Mouse (Mus musculus): ENCODE measurements around the gene Nsmce4a. TPM values are rescaled to one million over a fixed set of nuclear protein-coding genes. Genes with fewer than 3 reads are reported as not detected.

The Nsmce4a gene
- polyA plus RNA-seq, 1 experiment from 2014 or later, result 163 TPM

DNA sequence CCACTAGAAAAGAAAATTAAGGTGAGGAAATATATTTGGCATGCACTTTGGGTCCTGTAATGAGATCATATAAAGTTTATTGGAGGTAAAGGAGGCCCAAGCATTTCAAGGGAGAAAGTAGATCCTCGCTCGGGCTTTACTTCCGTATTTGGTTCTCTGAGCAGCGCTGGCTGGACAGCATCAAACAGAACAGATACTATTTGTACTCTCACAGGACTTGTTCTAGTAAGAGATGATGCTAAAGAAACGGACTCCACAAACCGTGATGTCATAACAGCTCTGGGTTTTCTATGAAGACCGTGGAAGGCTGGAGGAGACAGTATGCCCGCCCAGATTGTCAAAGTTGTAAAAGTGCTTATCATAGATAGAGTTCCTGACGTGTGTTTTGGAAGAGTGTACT is 45.6 kb downstream of the Nsmce4a start:
- Histone ChIP-seq H3K4me3 (no peak overlapping the region), H3K27ac (no peak overlapping the region), H3K36me3 (peaks cover 29% of the 10 kb centered on the region), H3K4me2 (replicated peaks) (no peak overlapping the region), H3K9ac (0 out of 2 replicates have a peak overlapping the region, but pooled peaks have one; percentile 1), H3K9me3 (no peaks in the 10 kb centered on the region), H3K27me3 (no peaks in the 10 kb centered on the region), H3K4me1 (peaks cover 13% of the 10 kb centered on the region)
- 59% methylated on average over 9 of the region's 9 CpGs for WGBS
- no peak for ATAC-seq (ENCODE audit: low FRiP score, low read depth)

DNA sequence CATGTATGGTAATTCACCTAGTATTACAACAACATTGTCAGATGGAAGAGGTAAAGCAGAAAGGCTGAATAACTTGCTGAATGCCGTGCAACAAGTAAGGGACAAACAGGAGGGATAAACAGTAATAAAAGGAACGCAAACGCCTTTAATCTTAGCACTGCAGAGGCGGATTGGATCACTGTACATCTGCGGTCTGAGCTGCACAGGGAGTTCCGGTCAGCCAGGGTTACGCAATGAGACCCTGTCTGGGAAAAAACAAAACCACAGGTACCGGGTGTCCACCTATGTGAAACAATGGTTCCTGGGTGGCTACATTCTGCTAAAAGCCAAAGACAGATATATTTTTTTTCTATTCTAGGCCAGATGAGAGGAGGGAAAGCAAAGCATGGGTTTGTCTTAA is 49.5 kb downstream of the Nsmce4a start:
- H3K27ac ChIP-seq, result no peak overlapping the region
- H3K4me1 ChIP-seq, result peaks cover 27% of the 10 kb centered on the region
- no peak for ATAC-seq (ENCODE audit: low FRiP score, low read depth)
- H3K4me3 ChIP-seq, result no peak overlapping the region
- no peaks in the 10 kb centered on the region for H3K9me3 ChIP-seq
- no peak overlapping the region for H3K9ac ChIP-seq
- H3K4me2 ChIP-seq (replicated peaks), result no peak overlapping the region
- no peaks in the 10 kb centered on the region for H3K27me3 ChIP-seq
- no peaks in the 10 kb centered on the region for H3K36me3 ChIP-seq
- WGBS, result 90% methylated on average over 8 of the region's 8 CpGs

DNA sequence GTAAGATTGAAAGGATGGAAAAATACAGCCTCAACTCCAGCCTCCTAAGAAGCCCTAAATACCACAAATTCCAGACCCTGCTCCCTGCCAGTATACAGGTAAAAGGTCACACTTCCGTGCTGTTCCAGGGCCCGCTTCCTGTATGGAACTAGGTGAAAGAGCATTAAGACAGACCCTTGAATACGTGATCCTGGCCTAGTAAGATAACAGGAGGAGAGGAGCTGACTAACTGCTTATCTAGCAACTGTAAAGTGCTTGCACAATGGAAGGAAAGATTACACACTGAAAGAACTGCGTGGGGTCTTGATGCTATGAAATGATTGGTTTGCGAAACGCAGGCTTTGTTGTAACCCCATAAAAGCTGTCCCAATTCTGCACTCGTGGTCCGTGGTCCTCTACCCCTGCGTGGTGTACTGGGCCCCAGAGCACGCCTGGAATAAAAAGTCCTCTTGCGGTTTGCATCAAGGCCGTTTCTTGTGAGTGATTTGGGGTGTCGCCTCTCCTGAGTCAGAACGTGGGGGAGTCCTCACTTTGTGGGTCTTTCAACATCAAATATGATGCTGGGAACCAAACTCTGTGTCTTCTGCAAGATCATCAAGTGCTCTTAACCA is 52.0 kb downstream of the Nsmce4a start:
- Histone ChIP-seq H3K4me1 (peaks cover 29% of the 10 kb centered on the region), H3K4me2 (replicated peaks) (peak overlapping the region; percentile 83; the same call in 1 of the 2 replicates), H3K27me3 (no peaks in the 10 kb centered on the region), H3K27ac (peak overlapping the region; percentile 15; the same call in 1 of the 2 replicates), H3K36me3 (no peaks in the 10 kb centered on the region), H3K9me3 (no peaks in the 10 kb centered on the region), H3K4me3 (0 out of 2 replicates have a peak overlapping the region, but pooled peaks have one; percentile 89), H3K9ac (no peak overlapping the region)
- 78% methylated on average over 14 of the region's 14 CpGs for WGBS
- ATAC-seq (ENCODE audit: low FRiP score, low read depth), result no peak

DNA sequence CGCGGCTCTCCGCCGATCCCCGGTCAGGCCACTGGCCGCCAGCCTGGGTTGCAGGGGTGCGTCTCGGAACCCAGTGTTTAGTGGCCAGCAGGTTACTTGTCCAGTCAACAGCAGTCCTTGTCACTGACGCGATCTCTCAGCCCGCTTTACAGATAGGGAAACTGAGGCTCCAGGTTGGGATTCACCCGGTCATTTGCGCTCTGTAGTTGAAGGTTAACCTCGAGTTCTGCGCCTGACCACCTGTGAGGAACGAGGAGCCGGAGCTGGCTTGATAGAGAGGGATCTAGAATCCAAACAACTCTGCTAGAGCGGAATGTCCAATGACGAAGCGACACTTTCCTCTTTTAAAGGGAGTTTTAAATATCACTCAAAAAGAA is 52.9 kb downstream of the Nsmce4a start, which contains the start of gene Ate1:
Gene Ate1 (minus strand): TSS at position 321 of the 377 bp plus-strand sequence.
- Histone ChIP-seq H3K4me1 (peaks cover 29% of the 10 kb centered on the region), H3K27ac (peak within 1 kb of the TSS; percentile 96), H3K4me2 (replicated peaks) (peak within 1 kb of the TSS; percentile 83), H3K9me3 (no peaks in the 10 kb centered on the region), H3K36me3 (peaks cover 1% of the 10 kb centered on the region; the same call in 1 of the 2 replicates), H3K9ac (peak within 1 kb of the TSS; percentile 88), H3K4me3 (peak within 1 kb of the TSS; percentile 89), H3K27me3 (no peaks in the 10 kb centered on the region)
- ATAC-seq (ENCODE audit: low FRiP score, low read depth), result no peak
- 20% methylated on average over 20 of the region's 20 CpGs for WGBS

DNA sequence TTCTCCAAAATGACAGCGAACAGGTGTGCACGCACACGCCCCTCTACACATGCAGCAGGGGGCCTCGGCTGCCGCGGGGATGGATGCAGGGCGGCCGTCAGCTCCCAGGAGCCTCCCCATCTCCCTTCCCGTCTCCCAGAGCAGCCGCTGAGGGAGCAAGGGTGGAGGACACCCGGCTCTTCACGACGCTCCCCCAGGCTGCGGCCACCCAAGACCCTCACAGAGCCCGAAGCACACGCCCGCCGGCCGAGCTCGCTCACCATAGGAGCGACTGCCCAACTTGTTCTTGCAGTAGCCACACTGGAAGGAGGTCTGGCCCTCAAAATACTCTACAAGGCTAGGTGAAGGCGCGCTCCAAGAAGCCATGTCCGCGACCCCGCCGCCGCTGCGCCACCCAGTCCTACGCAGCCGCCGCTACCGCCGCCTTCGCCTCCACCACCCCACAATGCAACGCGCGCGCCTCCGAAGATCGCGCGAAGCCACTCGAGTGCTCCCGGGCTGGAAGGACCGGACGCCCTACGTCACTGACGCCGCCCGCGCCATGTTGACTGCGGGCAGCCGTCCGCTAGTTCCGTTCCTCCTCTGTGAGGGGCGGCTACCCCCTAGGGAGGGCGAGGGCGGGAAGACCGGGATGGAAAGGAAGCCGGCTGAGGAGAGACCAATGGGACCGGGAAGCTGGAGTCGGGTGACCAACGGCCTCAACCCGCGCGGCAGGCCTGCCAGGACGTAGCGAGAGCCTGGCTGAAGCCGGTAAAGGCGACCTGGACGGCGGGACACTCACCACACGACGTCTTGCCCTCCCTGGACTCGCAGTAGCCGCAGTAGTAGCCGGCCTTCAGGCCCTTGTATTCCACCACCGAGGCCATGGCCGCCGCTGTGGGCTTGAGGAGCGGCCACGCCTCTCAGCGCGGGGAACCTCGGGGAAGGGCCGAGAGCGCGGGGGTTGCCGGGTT is 53.5 kb downstream of the Nsmce4a start:
- under 1% methylated on average over 90 of the region's 90 CpGs for WGBS
- Histone ChIP-seq H3K27me3 (no peaks in the 10 kb centered on the region), H3K27ac (peak overlapping the region; percentile 96), H3K4me1 (peaks cover 29% of the 10 kb centered on the region), H3K36me3 (peaks cover 6% of the 10 kb centered on the region; the same call in 1 of the 2 replicates), H3K9me3 (no peaks in the 10 kb centered on the region), H3K9ac (peak overlapping the region; percentile 88), H3K4me2 (replicated peaks) (peak overlapping the region; percentile 83), H3K4me3 (peak overlapping the region; percentile 89)
- peak; percentile 99 for ATAC-seq (ENCODE audit: low FRiP score, low read depth)

DNA sequence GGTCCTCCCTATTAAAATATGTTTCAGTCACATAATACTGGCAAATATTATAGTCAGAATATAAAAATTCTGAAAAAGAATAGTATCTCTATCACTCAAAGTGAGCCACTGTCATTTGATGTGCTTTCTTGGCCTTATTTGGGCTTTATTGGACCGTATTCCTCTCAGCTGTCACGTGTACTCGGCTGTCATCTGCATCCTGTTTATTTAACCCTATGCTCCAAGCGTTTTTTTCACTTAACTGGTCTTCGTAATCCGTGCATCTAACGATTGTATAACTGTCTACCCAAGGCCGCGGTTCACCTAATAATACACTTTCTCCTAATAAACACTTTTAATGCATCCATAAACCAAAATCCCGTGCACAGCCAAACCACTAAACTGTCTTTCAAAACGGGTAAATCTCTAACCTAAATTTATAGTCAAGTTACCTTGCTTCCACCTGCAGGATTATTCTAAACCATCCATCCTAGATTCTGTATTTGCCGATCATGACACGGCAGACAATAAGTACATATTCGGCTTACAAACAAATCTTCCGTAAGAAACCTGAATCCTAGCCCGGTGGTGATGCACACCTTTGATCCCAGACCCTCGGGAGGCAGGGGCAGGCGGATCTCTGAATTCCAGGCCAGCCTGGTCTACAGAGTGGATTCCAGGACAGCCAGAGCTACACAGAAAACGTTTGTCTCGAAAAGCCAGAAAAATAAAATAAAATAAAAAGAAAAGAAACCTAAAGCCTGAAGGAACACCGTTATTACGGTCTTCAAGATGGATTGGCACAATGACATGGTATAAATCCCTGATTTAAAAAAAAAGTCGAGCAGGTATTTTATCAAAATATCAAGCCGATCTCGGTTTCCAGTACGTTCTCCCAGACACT is 54.5 kb downstream of the Nsmce4a start:
- no peaks in the 10 kb centered on the region for H3K27me3 ChIP-seq
- H3K9ac ChIP-seq, result peak overlapping the region; percentile 88
- WGBS, result 28% methylated on average over 26 of the region's 26 CpGs
- H3K27ac ChIP-seq, result peak overlapping the region; percentile 85
- H3K4me1 ChIP-seq, result peaks cover 29% of the 10 kb centered on the region
- H3K4me3 ChIP-seq, result peak overlapping the region; percentile 89
- peaks cover 11% of the 10 kb centered on the region; the same call in 1 of the 2 replicates for H3K36me3 ChIP-seq
- ATAC-seq (ENCODE audit: low FRiP score, low read depth), result no peak
- no peaks in the 10 kb centered on the region for H3K9me3 ChIP-seq
- H3K4me2 ChIP-seq (replicated peaks), result peak overlapping the region; percentile 83

DNA sequence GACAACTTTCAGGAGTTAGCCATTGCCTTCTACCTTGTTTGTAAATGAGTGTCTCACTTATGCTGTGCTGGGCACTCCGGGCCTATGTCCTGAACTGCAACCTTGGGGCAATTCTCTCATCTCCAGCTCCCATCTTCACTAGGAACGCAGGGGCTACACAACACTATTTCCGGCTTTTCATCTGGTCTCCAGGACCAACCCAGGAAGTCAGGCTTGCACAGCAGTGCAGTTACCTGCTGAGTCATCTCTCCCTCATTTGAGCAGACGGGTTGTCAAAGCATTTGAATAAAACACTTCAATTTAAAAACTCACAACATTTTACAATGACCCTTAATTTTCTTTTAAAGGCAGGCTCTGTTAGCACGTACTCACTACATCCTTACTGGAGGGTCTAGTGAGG is 62.7 kb downstream of the Nsmce4a start:
- peaks cover 65% of the 10 kb centered on the region for H3K36me3 ChIP-seq
- no peak overlapping the region for H3K27ac ChIP-seq
- ATAC-seq (ENCODE audit: low FRiP score, low read depth), result no peak
- 90% methylated on average over 5 of the region's 5 CpGs for WGBS
- H3K27me3 ChIP-seq, result no peaks in the 10 kb centered on the region
- H3K9ac ChIP-seq, result no peak overlapping the region
- no peaks in the 10 kb centered on the region for H3K4me1 ChIP-seq
- H3K4me3 ChIP-seq, result no peak overlapping the region
- no peak overlapping the region for H3K4me2 ChIP-seq (replicated peaks)
- no peaks in the 10 kb centered on the region for H3K9me3 ChIP-seq

DNA sequence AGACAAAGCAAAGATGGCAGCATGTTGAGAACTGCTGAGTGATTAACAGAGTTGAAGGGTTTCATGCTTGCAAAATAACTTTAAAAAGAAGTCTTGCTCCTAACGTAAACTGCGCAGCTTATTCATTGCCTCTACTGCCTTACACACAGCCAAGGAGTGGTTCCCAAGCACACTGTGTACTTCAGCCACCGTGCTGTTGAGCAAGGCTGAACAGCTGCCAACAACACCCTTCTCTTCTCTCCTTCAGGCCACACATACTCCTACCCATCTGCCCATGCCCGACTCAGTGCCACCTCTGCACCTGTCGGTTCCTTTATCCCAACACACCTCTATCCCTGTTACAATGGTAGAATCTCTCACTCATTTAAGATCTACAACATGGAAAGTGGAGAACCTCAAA is 69.9 kb downstream of the Nsmce4a start:
- ATAC-seq (ENCODE audit: low FRiP score, low read depth), result no peak
- Histone ChIP-seq H3K4me1 (peaks cover 4% of the 10 kb centered on the region; the same call in 1 of the 2 replicates), H3K4me2 (replicated peaks) (no peak overlapping the region), H3K9me3 (no peaks in the 10 kb centered on the region), H3K36me3 (peaks cover 52% of the 10 kb centered on the region), H3K9ac (no peak overlapping the region), H3K27ac (no peak overlapping the region), H3K27me3 (no peaks in the 10 kb centered on the region), H3K4me3 (no peak overlapping the region)
- WGBS, result 93% methylated on average over 5 of the region's 5 CpGs

DNA sequence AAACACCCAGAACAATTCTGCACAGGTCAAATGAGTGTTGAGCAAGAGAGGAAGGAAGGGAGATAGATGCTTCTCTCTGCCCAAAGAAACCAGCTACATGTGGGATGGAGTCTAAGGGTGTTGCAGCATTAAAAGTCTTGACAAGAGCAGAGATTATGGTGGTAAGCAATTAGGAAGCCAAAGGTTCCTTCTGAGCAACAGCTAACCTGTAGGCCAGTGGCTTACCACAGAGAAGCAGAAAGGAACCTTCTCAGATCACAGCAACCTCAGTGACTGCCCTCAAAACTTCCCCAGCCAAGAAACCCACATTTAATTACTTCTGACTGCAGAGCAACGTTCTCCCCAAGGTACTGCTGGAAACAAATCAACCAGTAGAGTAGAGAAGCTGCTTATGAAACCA is 71.4 kb downstream of the Nsmce4a start:
- no peak overlapping the region for H3K27ac ChIP-seq
- no peaks in the 10 kb centered on the region for H3K27me3 ChIP-seq
- H3K9ac ChIP-seq, result no peak overlapping the region
- 54% methylated on average over 1 of the region's 1 CpGs for WGBS
- H3K4me3 ChIP-seq, result no peak overlapping the region
- peaks cover 9% of the 10 kb centered on the region for H3K4me1 ChIP-seq
- H3K9me3 ChIP-seq, result no peaks in the 10 kb centered on the region
- no peak overlapping the region for H3K4me2 ChIP-seq (replicated peaks)
- peaks cover 40% of the 10 kb centered on the region for H3K36me3 ChIP-seq
- ATAC-seq (ENCODE audit: low FRiP score, low read depth), result no peak

DNA sequence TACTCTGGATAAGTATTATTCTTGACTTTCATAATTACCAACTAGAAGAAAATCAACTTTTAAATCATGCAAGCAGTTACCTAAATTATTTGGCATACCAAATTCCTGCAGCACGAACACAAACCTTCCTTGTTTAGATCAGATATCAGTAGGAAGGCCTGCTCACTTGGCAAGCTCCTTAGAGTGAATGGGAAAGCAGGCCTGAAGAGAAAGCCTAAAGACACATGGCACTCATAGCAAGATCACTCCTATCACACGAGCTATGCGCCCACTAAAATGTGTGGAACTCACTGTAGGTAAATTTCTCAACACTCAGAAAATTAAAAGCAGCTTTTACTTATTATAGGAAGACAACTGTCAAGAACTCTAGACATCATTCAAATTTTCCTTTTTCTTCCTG is 79.6 kb downstream of the Nsmce4a start:
- no peak overlapping the region for H3K4me3 ChIP-seq
- no peak overlapping the region for H3K9ac ChIP-seq
- no peak for ATAC-seq (ENCODE audit: low FRiP score, low read depth)
- no peaks in the 10 kb centered on the region for H3K27me3 ChIP-seq
- H3K9me3 ChIP-seq, result no peaks in the 10 kb centered on the region
- peaks cover 7% of the 10 kb centered on the region for H3K36me3 ChIP-seq
- 73% methylated on average over 3 of the region's 3 CpGs for WGBS
- no peak overlapping the region for H3K27ac ChIP-seq
- no peak overlapping the region for H3K4me2 ChIP-seq (replicated peaks)
- H3K4me1 ChIP-seq, result peaks cover 9% of the 10 kb centered on the region

DNA sequence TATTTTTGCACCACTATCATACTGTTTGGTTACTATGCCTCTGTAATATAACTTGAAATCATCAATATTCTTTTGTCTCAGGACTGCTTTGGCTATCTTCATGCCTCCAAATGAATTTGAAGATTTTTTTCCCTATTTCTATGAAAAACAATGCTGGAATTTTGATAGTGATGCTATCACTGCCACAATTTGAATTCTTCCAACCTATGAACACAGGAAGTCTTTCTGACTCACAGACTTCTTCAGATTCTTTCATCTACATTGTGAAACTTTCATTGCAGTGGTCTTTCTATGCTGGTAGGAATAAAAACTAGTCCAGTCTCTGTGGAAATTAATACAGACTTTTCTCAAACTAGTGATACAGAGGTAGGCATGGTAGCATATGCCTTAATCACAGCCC is 80.9 kb downstream of the Nsmce4a start:
- Histone ChIP-seq H3K9me3 (peaks cover 7% of the 10 kb centered on the region; the same call in 1 of the 2 replicates), H3K27me3 (no peaks in the 10 kb centered on the region), H3K4me2 (replicated peaks) (no peak overlapping the region), H3K36me3 (peaks cover 18% of the 10 kb centered on the region), H3K4me1 (no peaks in the 10 kb centered on the region), H3K4me3 (no peak overlapping the region), H3K27ac (no peak overlapping the region), H3K9ac (no peak overlapping the region)
- ATAC-seq (ENCODE audit: low FRiP score, low read depth), result no peak
